Mouse (Mus musculus) intestine, embryonic 16.5 days (tissue): ENCODE measurements around the gene Tgif1. TPM values are rescaled to one million over a fixed set of nuclear protein-coding genes. Genes with fewer than 3 reads are reported as not detected.
A peak's percentile ranks its signal among the peaks of the same experiment; 100 is the strongest.

ENCODE experiments used
- microRNA counts: library from miRNA; unstranded; fragments of <30 nt; microRNA quantifications from one replicate; lab custom pipeline; 2016
- microRNA-seq: library from miRNA; unstranded; fragments of <30 nt; microRNA quantifications from one replicate; pipeline ENCODE4, GENCODE M21; 2016
- polyA plus RNA-seq: library from polyadenylated mRNA; unstranded; fragments of >200 nt; fragmentation: Nextera tagmentation; extraction: Ambion mirVana; gene quantifications from 2 replicates; pipeline ENCODE4 v1.2.1, GENCODE M21; 2015

Gene Tgif1
- polyA plus RNA-seq, 1 experiment from 2014 or later: 43.5 TPM

MicroRNAs within 50 kb of the gene (microRNA counts, 519-probe panel; counts per million panel counts)
- 1,630 counts per million, percentile 19 among the panel's probes with 10 or more counts for microRNA mmu-miR-1195 (lab: Ali Mortazavi, UCI)

Small RNA genes within 50 kb of the gene (microRNA-seq; reads per million reads assigned to microRNA genes)
- not detected for gene Mir1195

Other genes with a start within 250 kb of the Tgif1 start
- 10.6 and 10.8 TPM in 2 replicates for gene Myom1, start 149.1 kb upstream of the Tgif1 start, polyA plus RNA-seq
- gene Myl12a, start 149.3 kb upstream of the Tgif1 start, polyA plus RNA-seq: 485 and 503 TPM in 2 replicates